Mouse (Mus musculus) erythroblast, embryonic 14.5 days (primary cell): Measurements from ENCODE around the gene E2f4.

ENCODE experiments used
- GATA1 ChIP-seq: IDR thresholded peaks from 2 replicates; pipeline ENCODE4 v1.6.1; 2012; ENCODE audit warnings: low read length, inconsistent platforms, mixed read lengths
- TAL1 ChIP-seq: IDR thresholded peaks from 3 replicates; pipeline ENCODE4 v1.6.1; 2012; ENCODE audit warnings: low read length, inconsistent platforms, mixed read lengths

DNA sequence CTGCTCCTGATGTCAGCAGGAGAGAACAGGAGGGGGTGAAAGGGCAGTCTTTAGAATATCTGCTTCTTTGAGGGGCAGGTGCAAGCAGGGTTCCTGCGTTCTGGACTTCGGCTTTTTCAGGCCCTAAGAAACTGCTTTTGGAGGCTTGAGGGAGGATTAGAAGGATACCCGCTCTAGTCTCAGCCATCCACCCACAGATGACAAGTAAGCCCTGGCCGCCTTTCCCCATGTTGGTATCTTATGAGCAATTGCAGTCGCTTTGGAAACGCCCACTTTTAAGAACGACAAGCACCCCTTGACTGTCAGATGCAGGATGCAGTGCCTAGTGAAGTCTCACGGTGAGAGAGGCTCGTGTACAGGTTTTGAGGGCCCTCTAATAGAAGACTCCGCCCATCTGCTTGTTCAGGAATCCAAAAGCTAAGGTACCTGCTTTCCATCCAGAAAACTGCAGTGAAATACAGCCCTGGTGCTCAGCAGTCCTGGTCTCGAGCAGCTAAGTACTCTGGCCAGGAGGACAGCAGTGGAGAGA, 21.3 kb downstream of the E2f4 start:
- TF ChIP-seq GATA1 (no peak), TAL1 (no peak)
